Mouse (Mus musculus): ENCODE measurements around the gene Rgs7.

Gene Rgs7

GRCm38 (mm10) chr1:175491861-175492682, at the start of gene Rgs7:
Gene Rgs7, minus strand, starts transcription at chr1:175492500.
- in situ Hi-C loops (cut with MboI; ENCODE audit: low sequenced_read_pairs): no loop called here

- in situ Hi-C loops (cut with MboI; ENCODE audit: low sequenced_read_pairs): no loop called here
Observed at GRCm38 (mm10) chr1:175540700-175541099, 48.4 kb upstream of the Rgs7 start.

GRCm38 (mm10) chr1:175537321-175537720, 45.0 kb upstream of the Rgs7 start:
- in situ Hi-C loops (cut with MboI; ENCODE audit: low sequenced_read_pairs): no loop called here

GRCm38 (mm10) chr1:175529858-175530257, 37.6 kb upstream of the Rgs7 start:
- in situ Hi-C loops (cut with MboI; ENCODE audit: low sequenced_read_pairs): no loop called here

GRCm38 (mm10) chr1:175524626-175525294, 32.5 kb upstream of the Rgs7 start:
- in situ Hi-C loops (cut with MboI; ENCODE audit: low sequenced_read_pairs): no loop called here

- in situ Hi-C loops (cut with MboI; ENCODE audit: low sequenced_read_pairs): no loop called here
Observed at GRCm38 (mm10) chr1:175523572-175523971, 31.3 kb upstream of the Rgs7 start.

- in situ Hi-C loops (cut with MboI; ENCODE audit: low sequenced_read_pairs): no loop called here
Observed at GRCm38 (mm10) chr1:175514543-175514942, 22.2 kb upstream of the Rgs7 start.

GRCm38 (mm10) chr1:175512173-175512572, 19.9 kb upstream of the Rgs7 start:
- in situ Hi-C loops (cut with MboI; ENCODE audit: low sequenced_read_pairs): no loop called here

GRCm38 (mm10) chr1:175509989-175510388, 17.7 kb upstream of the Rgs7 start:
- in situ Hi-C loops (cut with MboI; ENCODE audit: low sequenced_read_pairs): no loop called here

GRCm38 (mm10) chr1:175492683-175493043, 363 bp upstream of the Rgs7 start:
- in situ Hi-C loops (cut with MboI; ENCODE audit: low sequenced_read_pairs): no loop called here

- in situ Hi-C loops (cut with MboI; ENCODE audit: low sequenced_read_pairs): no loop called here
Observed at GRCm38 (mm10) chr1:175491511-175491860, 814 bp downstream of the Rgs7 start.

- in situ Hi-C loops (cut with MboI; ENCODE audit: low sequenced_read_pairs): no loop called here
Observed at GRCm38 (mm10) chr1:175485109-175485508, 7.2 kb downstream of the Rgs7 start.

- in situ Hi-C loops (cut with MboI; ENCODE audit: low sequenced_read_pairs): no loop called here
Observed at GRCm38 (mm10) chr1:175473060-175473459, 19.2 kb downstream of the Rgs7 start.

GRCm38 (mm10) chr1:175469087-175469788, 23.1 kb downstream of the Rgs7 start:
- in situ Hi-C loops (cut with MboI; ENCODE audit: low sequenced_read_pairs): no loop called here

- in situ Hi-C loops (cut with MboI; ENCODE audit: low sequenced_read_pairs): no loop called here
Observed at GRCm38 (mm10) chr1:175464566-175464965, 27.7 kb downstream of the Rgs7 start.

GRCm38 (mm10) chr1:175462351-175462750, 29.9 kb downstream of the Rgs7 start:
- in situ Hi-C loops (cut with MboI; ENCODE audit: low sequenced_read_pairs): no loop called here

- in situ Hi-C loops (cut with MboI; ENCODE audit: low sequenced_read_pairs): no loop called here
Observed at GRCm38 (mm10) chr1:175454041-175454636, 38.2 kb downstream of the Rgs7 start.

GRCm38 (mm10) chr1:175448017-175448416, 44.3 kb downstream of the Rgs7 start:
- in situ Hi-C loops (cut with MboI; ENCODE audit: low sequenced_read_pairs): no loop called here

GRCm38 (mm10) chr1:175442939-175443338, 49.4 kb downstream of the Rgs7 start:
- in situ Hi-C loops (cut with MboI; ENCODE audit: low sequenced_read_pairs): no loop called here

GRCm38 (mm10) chr1:175442025-175442424, 50.3 kb downstream of the Rgs7 start:
- in situ Hi-C loops (cut with MboI; ENCODE audit: low sequenced_read_pairs): no loop called here

GRCm38 (mm10) chr1:175433622-175434204, 58.6 kb downstream of the Rgs7 start:
- in situ Hi-C loops (cut with MboI; ENCODE audit: low sequenced_read_pairs): no loop called here
